Mouse (Mus musculus): Measurements from ENCODE around the gene Fscn2. TPM values are rescaled to one million over a fixed set of nuclear protein-coding genes. Genes with fewer than 3 reads are reported as not detected.

The Fscn2 gene
- polyA plus RNA-seq (2015; fragmentation: Nextera tagmentation; extraction: Ambion mirVana) = not detected in 2 replicates

DNA sequence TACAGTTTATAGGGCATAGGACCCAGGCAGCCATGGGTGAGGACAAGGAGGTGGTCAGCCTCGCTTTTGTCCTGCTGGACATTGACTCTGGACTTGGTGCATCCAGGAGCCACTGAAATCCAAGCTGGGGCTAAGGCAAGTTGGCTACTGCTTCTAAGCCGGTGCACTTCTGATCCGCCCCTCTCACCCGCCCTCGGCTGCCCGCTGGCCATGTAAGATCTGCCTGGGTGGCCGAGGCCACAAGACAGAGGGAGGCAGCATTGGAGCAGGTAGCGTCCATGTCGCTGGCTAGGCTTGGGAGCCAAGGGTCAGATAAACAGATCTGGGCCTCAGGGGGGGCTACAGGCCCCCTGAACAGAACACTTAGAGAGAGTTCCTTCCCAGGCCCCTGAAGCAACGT, at the start of gene Fscn2:
Fscn2 (plus strand) TSS at position 240 of the 400 bp plus-strand sequence.
- Histone ChIP-seq H3K4me2 (ENCODE audit: low read depth, low read length) (no peak within 1 kb of the TSS), H3K27ac (ENCODE audit: low read length) (no peak within 1 kb of the TSS), H3K27me3 (ENCODE audit: control insufficient read depth, insufficient read depth, low read depth, low read length) (no peaks in the 10 kb centered on the region), H3K4me3 (ENCODE audit: low read depth, low read length) (no peak within 1 kb of the TSS), H3K4me1 (ENCODE audit: control insufficient read depth, low read depth, low read length) (peaks cover 11% of the 10 kb centered on the region), H3K9ac (ENCODE audit: low read depth, low read length) (no peak within 1 kb of the TSS), H3K9me3 (replicated peaks; ENCODE audit: control insufficient read depth, low read length) (no peaks in the 10 kb centered on the region), H3K36me3 (ENCODE audit: control insufficient read depth, insufficient read depth) (no peaks in the 10 kb centered on the region)
- no peak for ATAC-seq (ENCODE audit: low read depth)
- 71% methylated on average over 10 of the region's 10 CpGs for WGBS (ENCODE audit: insufficient replicate concordance)

- H3K4me3 ChIP-seq (ENCODE audit: low read depth, low read length) = peak overlapping the region; percentile 58; the same call in 1 of the 2 replicates
- H3K4me1 ChIP-seq (ENCODE audit: control insufficient read depth, low read depth, low read length) = peaks cover 30% of the 10 kb centered on the region
Measured at GRCm38 (mm10) chr11:120311561-120311960, 49.8 kb upstream of the Fscn2 start.

GRCm38 (mm10) chr11:120312069-120312468, 49.3 kb upstream of the Fscn2 start:
- WGBS (ENCODE audit: insufficient replicate concordance) = 74% methylated on average over 6 of the region's 6 CpGs
- H3K27ac ChIP-seq (ENCODE audit: low read length) = no peak overlapping the region
- no peak for ATAC-seq (ENCODE audit: low read depth)
- H3K4me2 ChIP-seq (ENCODE audit: low read depth, low read length) = no peak overlapping the region
- H3K4me3 ChIP-seq (ENCODE audit: low read depth, low read length) = no peak overlapping the region
- no peaks in the 10 kb centered on the region for H3K9me3 ChIP-seq (replicated peaks; ENCODE audit: control insufficient read depth, low read length)
- no peak overlapping the region for H3K9ac ChIP-seq (ENCODE audit: low read depth, low read length)
- no peaks in the 10 kb centered on the region for H3K36me3 ChIP-seq (ENCODE audit: control insufficient read depth, insufficient read depth)
- H3K27me3 ChIP-seq (ENCODE audit: control insufficient read depth, insufficient read depth, low read depth, low read length) = peaks cover 3% of the 10 kb centered on the region
- H3K4me1 ChIP-seq (ENCODE audit: control insufficient read depth, low read depth, low read length) = peaks cover 30% of the 10 kb centered on the region

More at GRCm38 (mm10) chr11:120311561-120311960, 49.8 kb upstream of the Fscn2 start:
- peaks cover 8% of the 10 kb centered on the region for H3K27me3 ChIP-seq (ENCODE audit: control insufficient read depth, insufficient read depth, low read depth, low read length)
- 60% methylated on average over 10 of the region's 10 CpGs for WGBS (ENCODE audit: insufficient replicate concordance)
- H3K9me3 ChIP-seq (replicated peaks; ENCODE audit: control insufficient read depth, low read length) = no peaks in the 10 kb centered on the region
- no peaks in the 10 kb centered on the region for H3K36me3 ChIP-seq (ENCODE audit: control insufficient read depth, insufficient read depth)
- H3K27ac ChIP-seq (ENCODE audit: low read length) = no peak overlapping the region
- ATAC-seq (ENCODE audit: low read depth) = no peak
- H3K4me2 ChIP-seq (ENCODE audit: low read depth, low read length) = peak overlapping the region; percentile 93
- peak overlapping the region; percentile 74 for H3K9ac ChIP-seq (ENCODE audit: low read depth, low read length)

DNA sequence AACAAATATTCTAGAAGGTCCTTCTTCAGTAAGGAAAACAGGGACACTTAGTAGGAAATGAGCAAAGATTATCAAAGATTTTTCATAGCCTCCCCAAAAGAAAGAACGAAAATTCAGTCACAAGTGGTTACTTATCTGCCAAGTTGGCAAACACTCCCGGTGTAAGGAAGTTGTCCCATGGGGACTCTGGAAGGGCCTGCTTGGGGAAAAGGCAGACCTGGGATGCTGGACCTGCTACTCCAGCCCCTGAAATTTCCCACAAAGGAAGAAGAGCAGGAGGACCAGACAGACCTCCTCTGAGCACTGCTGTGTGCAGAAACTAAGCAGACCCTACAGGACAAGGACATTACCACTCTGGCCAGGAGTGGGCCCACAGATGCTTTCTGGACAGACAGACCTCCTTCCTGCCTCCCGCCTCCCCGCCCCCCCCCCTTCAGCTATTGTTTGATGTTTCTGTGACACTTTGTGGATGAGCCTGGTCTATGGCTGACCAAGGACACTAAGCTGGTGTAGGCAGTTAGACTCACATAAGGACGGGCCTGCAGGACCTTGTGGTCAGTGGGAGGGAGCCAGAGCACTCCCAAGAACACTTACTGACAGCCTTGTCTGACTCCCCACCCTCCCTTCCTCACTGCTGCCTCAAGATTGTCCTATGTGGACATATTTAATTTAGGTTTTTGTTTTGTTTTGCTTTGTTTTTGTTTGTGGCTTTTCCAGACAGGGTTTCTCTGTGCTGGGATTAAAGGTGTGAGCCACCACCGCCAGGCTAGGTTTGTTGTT, 47.2 kb upstream of the Fscn2 start:
- Histone ChIP-seq H3K27me3 (ENCODE audit: control insufficient read depth, insufficient read depth, low read depth, low read length) (no peaks in the 10 kb centered on the region), H3K4me1 (ENCODE audit: control insufficient read depth, low read depth, low read length) (peaks cover 33% of the 10 kb centered on the region), H3K9me3 (replicated peaks; ENCODE audit: control insufficient read depth, low read length) (no peaks in the 10 kb centered on the region), H3K27ac (ENCODE audit: low read length) (no peak overlapping the region), H3K4me2 (ENCODE audit: low read depth, low read length) (no peak overlapping the region), H3K36me3 (ENCODE audit: control insufficient read depth, insufficient read depth) (no peaks in the 10 kb centered on the region), H3K9ac (ENCODE audit: low read depth, low read length) (no peak overlapping the region), H3K4me3 (ENCODE audit: low read depth, low read length) (no peak overlapping the region)
- no peak for ATAC-seq (ENCODE audit: low read depth)
- 63% methylated on average over 6 of the region's 6 CpGs for WGBS (ENCODE audit: insufficient replicate concordance)

GRCm38 (mm10) chr11:120314721-120315415, 46.5 kb upstream of the Fscn2 start:
- WGBS (ENCODE audit: insufficient replicate concordance) = 73% methylated on average over 16 of the region's 16 CpGs

DNA sequence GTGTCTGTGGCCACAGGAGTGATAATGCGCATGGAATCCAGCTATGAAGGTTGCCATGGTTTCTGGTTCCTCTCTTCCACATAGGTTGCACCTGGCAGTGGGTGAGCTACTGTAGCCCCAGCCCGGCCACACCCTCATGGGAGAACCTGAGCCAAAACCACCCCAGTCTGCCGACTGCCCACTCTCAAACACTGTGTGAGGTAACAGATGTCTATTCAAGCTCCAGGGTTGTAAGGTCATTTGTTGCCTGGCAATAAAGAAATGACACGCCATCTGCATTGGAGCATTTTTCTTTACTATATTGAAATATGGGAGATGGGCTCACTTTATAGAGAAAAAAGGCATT, 45.9 kb upstream of the Fscn2 start:
- 31% methylated on average over 4 of the region's 4 CpGs for WGBS (ENCODE audit: insufficient replicate concordance)
- Histone ChIP-seq H3K4me3 (ENCODE audit: low read depth, low read length) (peak overlapping the region; percentile 63), H3K27ac (ENCODE audit: low read length) (peak overlapping the region; percentile 88), H3K4me2 (ENCODE audit: low read depth, low read length) (peak overlapping the region; percentile 86), H3K9ac (ENCODE audit: low read depth, low read length) (peak overlapping the region; percentile 66), H3K9me3 (replicated peaks; ENCODE audit: control insufficient read depth, low read length) (no peaks in the 10 kb centered on the region), H3K36me3 (ENCODE audit: control insufficient read depth, insufficient read depth) (no peaks in the 10 kb centered on the region), H3K27me3 (ENCODE audit: control insufficient read depth, insufficient read depth, low read depth, low read length) (no peaks in the 10 kb centered on the region), H3K4me1 (ENCODE audit: control insufficient read depth, low read depth, low read length) (peaks cover 32% of the 10 kb centered on the region)
- ATAC-seq (ENCODE audit: low read depth) = no peak

More at GRCm38 (mm10) chr11:120314721-120315415, 46.5 kb upstream of the Fscn2 start:
- H3K27ac ChIP-seq (ENCODE audit: low read length) = no peak overlapping the region
- peak overlapping the region; percentile 63; the same call in 1 of the 2 replicates for H3K4me3 ChIP-seq (ENCODE audit: low read depth, low read length)
- peak overlapping the region; percentile 66 for H3K9ac ChIP-seq (ENCODE audit: low read depth, low read length)
- no peaks in the 10 kb centered on the region for H3K9me3 ChIP-seq (replicated peaks; ENCODE audit: control insufficient read depth, low read length)
- H3K36me3 ChIP-seq (ENCODE audit: control insufficient read depth, insufficient read depth) = no peaks in the 10 kb centered on the region
- H3K4me1 ChIP-seq (ENCODE audit: control insufficient read depth, low read depth, low read length) = peaks cover 33% of the 10 kb centered on the region
- peak overlapping the region; percentile 86 for H3K4me2 ChIP-seq (ENCODE audit: low read depth, low read length)
- ATAC-seq (ENCODE audit: low read depth) = no peak
- no peaks in the 10 kb centered on the region for H3K27me3 ChIP-seq (ENCODE audit: control insufficient read depth, insufficient read depth, low read depth, low read length)

- no peaks in the 10 kb centered on the region for H3K9me3 ChIP-seq (replicated peaks; ENCODE audit: control insufficient read depth, low read length)
- H3K9ac ChIP-seq (ENCODE audit: low read depth, low read length) = peak overlapping the region; percentile 76
- peak overlapping the region; percentile 86 for H3K4me2 ChIP-seq (ENCODE audit: low read depth, low read length)
- WGBS (ENCODE audit: insufficient replicate concordance) = 2% methylated on average over 37 of the region's 37 CpGs
- H3K27ac ChIP-seq (ENCODE audit: low read length) = peak overlapping the region; percentile 88
- peaks cover 25% of the 10 kb centered on the region for H3K4me1 ChIP-seq (ENCODE audit: control insufficient read depth, low read depth, low read length)
- peak overlapping the region; percentile 63 for H3K4me3 ChIP-seq (ENCODE audit: low read depth, low read length)
- H3K36me3 ChIP-seq (ENCODE audit: control insufficient read depth, insufficient read depth) = no peaks in the 10 kb centered on the region
- H3K27me3 ChIP-seq (ENCODE audit: control insufficient read depth, insufficient read depth, low read depth, low read length) = no peaks in the 10 kb centered on the region
- peak; percentile 99 for ATAC-seq (ENCODE audit: low read depth)
Measured at GRCm38 (mm10) chr11:120315832-120316689, 45.3 kb upstream of the Fscn2 start.

DNA sequence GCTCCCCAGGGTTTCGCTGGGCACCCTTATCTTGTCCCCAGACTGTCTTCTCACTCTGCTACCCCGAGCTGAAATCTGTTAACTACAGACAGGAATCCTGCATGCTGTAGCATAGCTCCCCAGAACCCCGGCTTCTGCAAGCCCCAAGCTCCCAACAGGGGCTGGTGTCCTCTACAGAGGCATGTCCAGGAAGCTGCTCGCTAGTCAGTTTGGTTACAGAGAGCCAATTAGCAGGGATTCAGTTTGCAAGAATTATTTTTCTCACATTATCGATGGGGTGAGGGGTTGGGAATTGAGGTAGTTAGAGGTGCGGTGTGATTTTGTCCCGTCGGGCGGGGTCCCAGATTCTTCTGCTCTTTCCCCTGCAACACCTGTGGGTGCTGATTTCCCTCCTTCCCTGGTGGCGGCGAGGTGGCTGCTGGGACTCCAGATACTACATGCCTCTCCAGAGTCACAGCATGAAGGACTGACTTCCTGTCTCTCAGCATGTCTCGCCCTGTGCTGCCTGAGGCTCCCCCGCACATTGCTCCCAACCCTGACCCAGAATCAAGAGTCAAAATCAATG, 44.6 kb upstream of the Fscn2 start:
- ATAC-seq (ENCODE audit: low read depth) = peak; percentile 36
- H3K9me3 ChIP-seq (replicated peaks; ENCODE audit: control insufficient read depth, low read length) = no peaks in the 10 kb centered on the region
- H3K4me3 ChIP-seq (ENCODE audit: low read depth, low read length) = peak overlapping the region; percentile 63
- WGBS (ENCODE audit: insufficient replicate concordance) = 6% methylated on average over 13 of the region's 13 CpGs
- peak overlapping the region; percentile 86 for H3K4me2 ChIP-seq (ENCODE audit: low read depth, low read length)
- peak overlapping the region; percentile 88 for H3K27ac ChIP-seq (ENCODE audit: low read length)
- no peaks in the 10 kb centered on the region for H3K27me3 ChIP-seq (ENCODE audit: control insufficient read depth, insufficient read depth, low read depth, low read length)
- peaks cover 20% of the 10 kb centered on the region for H3K4me1 ChIP-seq (ENCODE audit: control insufficient read depth, low read depth, low read length)
- no peaks in the 10 kb centered on the region for H3K36me3 ChIP-seq (ENCODE audit: control insufficient read depth, insufficient read depth)
- peak overlapping the region; percentile 76 for H3K9ac ChIP-seq (ENCODE audit: low read depth, low read length)

Data from liver, embryonic 16.5 days (tissue).